Comparison of ENCODE assay signal across 8 mouse cellular contexts in genomic region chr16:31234356-31234755, GRCm38 (mm10). TPM values are rescaled to one million over a fixed set of nuclear protein-coding genes. Genes with fewer than 3 reads are reported as not detected.
DNase-seq lines count a peak whose midpoint lies in the region; ATAC-seq and TF ChIP-seq lines count a peak whose summit lies in the region.

No protein-coding gene starts in this region.

- H3K27ac ChIP-seq in embryonic facial prominence, embryonic 12.5 days = no peak overlapping the region
- no peak overlapping the region for H3K27ac ChIP-seq in embryonic facial prominence, embryonic 10.5 days (replicated peaks)
- H3K27ac ChIP-seq in kidney, embryonic 14.5 days (ENCODE audit: low read depth, low read length) = no peak overlapping the region
- no peak overlapping the region for H3K27ac ChIP-seq in liver, embryonic 12.5 days

- H3K9me3 ChIP-seq in embryonic facial prominence, embryonic 12.5 days = no peaks in the 10 kb centered on the region
- H3K9me3 ChIP-seq in embryonic facial prominence, embryonic 10.5 days = no peaks in the 10 kb centered on the region
- no peaks in the 10 kb centered on the region for H3K9me3 ChIP-seq in kidney, embryonic 14.5 days (ENCODE audit: control insufficient read depth, low read length)
- H3K9me3 ChIP-seq in liver, embryonic 12.5 days (replicated peaks) = no peaks in the 10 kb centered on the region

- no peak for TF ChIP-seq CTCF in Patski (IDR thresholded peaks at IDR 0.05)

- no peak for DNase-seq in embryonic facial prominence, embryonic 10.5 days (ENCODE audit: low spot score)
- DNase-seq in kidney, postnatal 10 days = no peak
- no peak for DNase-seq in Patski (ENCODE audit: low read depth, low spot score)
- DNase-seq in right cerebral cortex, postnatal 25 days = no peak
- DNase-seq in frontal cortex, adult 2 months (ENCODE audit: extremely low spot score in 1 of 2, low spot score in 1 of 2) = no peak

- 0 out of 2 replicates have a peak overlapping the region, but pooled peaks have one; percentile 33 for H3K4me2 ChIP-seq in embryonic facial prominence, embryonic 12.5 days (replicated peaks)
- 0 out of 2 replicates have a peak overlapping the region, but pooled peaks have one; percentile 33 for H3K4me2 ChIP-seq in kidney, embryonic 14.5 days (replicated peaks; ENCODE audit: low read depth, low read length)
- peak overlapping the region; percentile 55 for H3K4me2 ChIP-seq in liver, embryonic 12.5 days

- H3K9ac ChIP-seq in embryonic facial prominence, embryonic 12.5 days = no peak overlapping the region
- H3K9ac ChIP-seq in kidney, embryonic 14.5 days (ENCODE audit: low read depth, low read length) = no peak overlapping the region
- no peak overlapping the region for H3K9ac ChIP-seq in liver, embryonic 12.5 days

- in situ Hi-C loops in Patski (cut with MboI; ENCODE audit: low pct_unique_long_range_greater_than_20kb) = no loop called here

- no peak overlapping the region for H3K4me3 ChIP-seq in embryonic facial prominence, embryonic 12.5 days
- no peak overlapping the region for H3K4me3 ChIP-seq in embryonic facial prominence, embryonic 10.5 days
- H3K4me3 ChIP-seq in kidney, embryonic 14.5 days (ENCODE audit: low read length) = no peak overlapping the region
- no peak overlapping the region for H3K4me3 ChIP-seq in liver, embryonic 12.5 days

- CTCF ChIA-PET in Patski (lab: Charles Lee) = interaction anchor here (1.2 kb wide), 1 partner anchor 36 kb away, joined by 3 read pairs; no protein-coding TSS in a partner anchor

- H3K36me3 ChIP-seq in embryonic facial prominence, embryonic 12.5 days = no peaks in the 10 kb centered on the region
- H3K36me3 ChIP-seq in embryonic facial prominence, embryonic 10.5 days (replicated peaks) = no peaks in the 10 kb centered on the region
- H3K36me3 ChIP-seq in kidney, embryonic 14.5 days (ENCODE audit: control insufficient read depth, insufficient read depth, low read length) = no peaks in the 10 kb centered on the region
- no peaks in the 10 kb centered on the region for H3K36me3 ChIP-seq in liver, embryonic 12.5 days

- POLR2A ChIA-PET in Patski (lab: Charles Lee) = interaction anchor here (0.6 to 2.3 kb wide), 5 partner anchors 22 to 56 kb away, joined by 3 to 7 read pairs (median 3); partner anchors contain the start of gene Acap2

- ATAC-seq in embryonic facial prominence, embryonic 12.5 days (ENCODE audit: insufficient number of reproducible peaks, insufficient read depth, low FRiP score, low TSS enrichment) = no peak
- ATAC-seq in kidney, embryonic 14.5 days (ENCODE audit: low FRiP score, low TSS enrichment) = no peak
- peak; percentile 12 for ATAC-seq in Patski
- no peak for ATAC-seq in liver, embryonic 12.5 days

- 50% methylated on average over 3 of the region's 3 CpGs for WGBS in embryonic facial prominence, embryonic 12.5 days
- 65% methylated on average over 3 of the region's 3 CpGs for WGBS in embryonic facial prominence, embryonic 10.5 days
- WGBS in kidney, embryonic 14.5 days = 53% methylated on average over 3 of the region's 3 CpGs
- WGBS in liver, embryonic 12.5 days (ENCODE audit: insufficient replicate concordance) = 44% methylated on average over 3 of the region's 3 CpGs

- H3K4me1 ChIP-seq in embryonic facial prominence, embryonic 12.5 days = peaks cover 17% of the 10 kb centered on the region
- H3K4me1 ChIP-seq in embryonic facial prominence, embryonic 10.5 days = peaks cover 40% of the 10 kb centered on the region
- peaks cover 6% of the 10 kb centered on the region; the same call in 1 of the 2 replicates for H3K4me1 ChIP-seq in kidney, embryonic 14.5 days (ENCODE audit: control insufficient read depth, insufficient read depth, low read length)
- H3K4me1 ChIP-seq in liver, embryonic 12.5 days = peaks cover 25% of the 10 kb centered on the region

- H3K27me3 ChIP-seq in embryonic facial prominence, embryonic 12.5 days = peaks cover 4% of the 10 kb centered on the region; the same call in 1 of the 2 replicates
- peaks cover 18% of the 10 kb centered on the region for H3K27me3 ChIP-seq in embryonic facial prominence, embryonic 10.5 days (replicated peaks; ENCODE audit: low read depth, poor library complexity, severe bottlenecking)
- H3K27me3 ChIP-seq in kidney, embryonic 14.5 days (ENCODE audit: control insufficient read depth, insufficient read depth, low read length) = 0 out of 2 replicates have a peak, but pooled peaks cover 2% of the 10 kb centered on the region
- H3K27me3 ChIP-seq in Patski = no peaks in the 10 kb centered on the region
- peaks cover 17% of the 10 kb centered on the region for H3K27me3 ChIP-seq in liver, embryonic 12.5 days (replicated peaks)

RNA-seq across cellular contexts. Expression of gene Acap2, which starts 33.3 kb away (rescaled TPM):
- polyA plus RNA-seq in embryonic facial prominence, embryonic 12.5 days (2016; fragmentation: Nextera tagmentation; extraction: Ambion mirVana) = 22.8 and 24.6 TPM in 2 replicates
- polyA plus RNA-seq in embryonic facial prominence, embryonic 10.5 days (2016; fragmentation: Nextera tagmentation; extraction: Ambion mirVana) = 18.8 and 19.0 TPM in 2 replicates
- 12.8 and 21.2 TPM in 2 replicates for polyA plus RNA-seq in kidney, embryonic 14.5 days (2014; fragmentation: Nextera tagmentation; extraction: Ambion mirVana)
- 38.4 TPM for polyA plus RNA-seq in Patski (2021)
- 10.3 and 11.1 TPM in 2 replicates for polyA plus RNA-seq in liver, embryonic 12.5 days (2016; fragmentation: Nextera tagmentation; extraction: Ambion mirVana)
- polyA plus RNA-seq in frontal cortex, adult 2 months (2012; rRNA removed) = 50.5 and 56.7 TPM in 2 replicates

RNA-seq across cellular contexts. Expression of gene Ppp1r2, which starts 40.7 kb away (rescaled TPM):
- 89.2 and 90.2 TPM in 2 replicates for polyA plus RNA-seq in embryonic facial prominence, embryonic 12.5 days (2016; fragmentation: Nextera tagmentation; extraction: Ambion mirVana)
- polyA plus RNA-seq in embryonic facial prominence, embryonic 10.5 days (2016; fragmentation: Nextera tagmentation; extraction: Ambion mirVana) = 87.2 and 91.8 TPM in 2 replicates
- polyA plus RNA-seq in kidney, embryonic 14.5 days (2014; fragmentation: Nextera tagmentation; extraction: Ambion mirVana) = 77.0 and 98.6 TPM in 2 replicates
- polyA plus RNA-seq in Patski (2021) = 55.2 TPM
- 48.4 and 49.9 TPM in 2 replicates for polyA plus RNA-seq in liver, embryonic 12.5 days (2016; fragmentation: Nextera tagmentation; extraction: Ambion mirVana)
- 72.0 and 89.3 TPM in 2 replicates for polyA plus RNA-seq in frontal cortex, adult 2 months (2012; rRNA removed)
